Mouse (Mus musculus): Measurements from ENCODE around the gene Gm15155. TPM values are rescaled to one million over a fixed set of nuclear protein-coding genes. Genes with fewer than 3 reads are reported as not detected.

Gene Gm15155
- polyA plus RNA-seq, 1 experiment = not detected

Other genes starting within 250 kb of the Gm15155 start
- 0.90 and 1.1 TPM in 2 replicates for gene Ptchd1, start 927 bp upstream of the Gm15155 start, polyA plus RNA-seq (2011; ENCODE audit: insufficient read depth, insufficient read length, low replicate concordance, missing spikeins)